Mouse (Mus musculus) heart, embryonic 12.5 days (tissue): Measurements from ENCODE around the gene Dpyd. TPM values are rescaled to one million over a fixed set of nuclear protein-coding genes. Genes with fewer than 3 reads are reported as not detected.

Source experiments
- ATAC-seq: fragments of 200-750 bp; cut with Nextera tagmentation; 2 replicates; pipeline ENCODE4 v1.8.0; 2017; ENCODE audit warnings: moderate TSS enrichment, moderate library complexity; ENCODE audit not compliant: insufficient number of reproducible peaks, low FRiP score
- H3K27ac ChIP-seq: fragments of 300-500 bp; sonication (generic); 2 replicates; pipeline ENCODE4 v1.5.1; 2016; ENCODE audit warnings: mild to moderate bottlenecking, moderate library complexity; ENCODE audit not compliant: poor library complexity, severe bottlenecking
- H3K27me3 ChIP-seq: fragments of 300-500 bp; sonication (generic); replicated peaks from 2 replicates; pipeline ENCODE4 v1.6.1; 2016; ENCODE audit warnings: mild to moderate bottlenecking, moderate library complexity
- H3K36me3 ChIP-seq: fragments of 300-500 bp; sonication (generic); 2 replicates; pipeline ENCODE4 v1.6.1; 2016; ENCODE audit warnings: mild to moderate bottlenecking, moderate library complexity
- H3K4me1 ChIP-seq: fragments of 300-500 bp; sonication (generic); replicated peaks from 2 replicates; pipeline ENCODE4 v1.6.1; 2016; ENCODE audit warnings: mild to moderate bottlenecking
- H3K4me2 ChIP-seq: fragments of 300-500 bp; sonication (generic); 2 replicates; pipeline ENCODE4 v1.6.1; 2016; ENCODE audit warnings: mild to moderate bottlenecking, moderate library complexity
- H3K4me3 ChIP-seq: fragments of 300-500 bp; sonication (generic); 2 replicates; pipeline ENCODE4 v1.5.1; 2016; ENCODE audit warnings: mild to moderate bottlenecking
- H3K9ac ChIP-seq: fragments of 300-500 bp; sonication (generic); 2 replicates; pipeline ENCODE4 v1.6.1; 2016; ENCODE audit warnings: mild to moderate bottlenecking, moderate library complexity
- H3K9me3 ChIP-seq: fragments of 300-500 bp; sonication (generic); replicated peaks from 2 replicates; pipeline ENCODE4 v1.6.1; 2016; ENCODE audit warnings: mild to moderate bottlenecking, moderate library complexity
- WGBS: fragments of 180-500 bp; shearing (Covaris S2); methylation state at CpG from one replicate; pipeline ENCODE4 v1.1.7; 2016; 5-methylcytosine and 5-hydroxymethylcytosine counted together
- polyA plus RNA-seq: library from polyadenylated mRNA; unstranded; fragments of >200 nt; fragmentation: Nextera tagmentation; extraction: Ambion mirVana; gene quantifications from 2 replicates; pipeline ENCODE4 v1.2.1, GENCODE M21; 2016

Dpyd gene
- polyA plus RNA-seq, 1 experiment from 2014 or later, result 2.1 TPM

DNA sequence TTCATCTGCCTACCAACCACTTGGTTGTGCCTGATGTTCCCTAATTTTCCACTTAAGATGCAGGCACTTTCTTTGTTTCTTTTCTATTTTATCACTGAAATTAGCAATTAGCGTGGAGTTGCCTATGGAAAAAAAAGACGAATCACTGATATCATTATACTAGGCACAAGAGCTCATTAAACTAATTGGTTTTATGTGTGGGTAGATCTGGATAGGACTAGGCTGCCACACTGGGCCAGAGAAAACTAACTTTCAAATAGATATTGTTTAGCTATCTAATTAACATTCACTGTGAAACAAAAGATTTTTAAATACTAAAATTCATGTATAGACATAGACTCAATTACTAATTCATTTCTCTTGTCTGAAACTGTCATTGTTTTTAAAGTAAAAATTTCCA lies 313.9 kb downstream of the Dpyd start:
- Histone ChIP-seq H3K9ac (no peak overlapping the region), H3K27me3 (no peaks in the 10 kb centered on the region), H3K4me1 (no peaks in the 10 kb centered on the region), H3K4me2 (no peak overlapping the region), H3K27ac (no peak overlapping the region), H3K36me3 (no peaks in the 10 kb centered on the region), H3K4me3 (no peak overlapping the region), H3K9me3 (no peaks in the 10 kb centered on the region)
- 80% methylated on average over 2 of the region's 2 CpGs for WGBS
- no peak for ATAC-seq

DNA sequence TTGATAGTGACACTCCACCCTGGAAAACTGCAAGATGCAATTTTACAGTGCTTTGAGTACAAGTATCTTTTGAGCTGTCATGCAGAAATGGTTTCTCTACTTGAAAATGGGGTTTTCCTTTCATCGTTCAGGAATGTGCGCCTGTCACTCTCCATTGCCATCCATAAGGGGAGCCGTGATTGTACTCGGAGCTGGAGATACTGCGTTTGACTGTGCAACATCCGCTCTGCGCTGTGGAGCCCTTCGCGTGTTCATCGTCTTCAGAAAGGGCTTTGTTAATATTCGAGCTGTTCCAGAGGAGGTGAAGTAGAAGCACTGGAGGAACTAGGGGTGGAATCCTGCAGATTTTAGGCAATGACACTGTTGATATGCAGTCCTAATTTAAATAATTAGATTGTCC lies 337.1 kb downstream of the Dpyd start:
- H3K9ac ChIP-seq, result no peak overlapping the region
- WGBS, result 87% methylated on average over 11 of the region's 11 CpGs
- no peaks in the 10 kb centered on the region for H3K27me3 ChIP-seq
- H3K4me2 ChIP-seq, result no peak overlapping the region
- no peak overlapping the region for H3K27ac ChIP-seq
- no peaks in the 10 kb centered on the region for H3K9me3 ChIP-seq
- no peaks in the 10 kb centered on the region for H3K36me3 ChIP-seq
- no peak overlapping the region for H3K4me3 ChIP-seq
- no peaks in the 10 kb centered on the region for H3K4me1 ChIP-seq
- ATAC-seq, result no peak

DNA sequence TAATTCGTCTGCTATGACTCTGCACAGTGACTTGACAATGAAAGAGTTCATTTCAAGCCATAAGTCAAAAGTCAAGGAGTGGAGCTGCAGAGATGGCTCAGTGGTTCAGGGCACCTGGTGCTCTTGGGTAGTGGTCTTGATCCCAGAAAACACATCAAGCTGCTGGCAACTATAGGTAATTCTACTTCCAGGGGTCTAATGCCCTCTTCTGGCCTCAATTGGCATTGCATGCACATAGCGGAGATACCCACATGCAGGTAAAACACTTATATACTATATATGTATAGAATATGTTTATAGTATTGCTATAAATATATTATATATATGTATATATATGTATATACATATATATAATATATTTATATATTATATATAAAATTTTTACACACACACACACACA lies 429.4 kb downstream of the Dpyd start:
- Histone ChIP-seq H3K36me3 (no peaks in the 10 kb centered on the region), H3K9me3 (no peaks in the 10 kb centered on the region), H3K27ac (no peak overlapping the region), H3K4me3 (no peak overlapping the region), H3K4me2 (no peak overlapping the region), H3K4me1 (no peaks in the 10 kb centered on the region), H3K27me3 (no peaks in the 10 kb centered on the region), H3K9ac (no peak overlapping the region)
- no peak for ATAC-seq
- 82% methylated on average over 2 of the region's 2 CpGs for WGBS

DNA sequence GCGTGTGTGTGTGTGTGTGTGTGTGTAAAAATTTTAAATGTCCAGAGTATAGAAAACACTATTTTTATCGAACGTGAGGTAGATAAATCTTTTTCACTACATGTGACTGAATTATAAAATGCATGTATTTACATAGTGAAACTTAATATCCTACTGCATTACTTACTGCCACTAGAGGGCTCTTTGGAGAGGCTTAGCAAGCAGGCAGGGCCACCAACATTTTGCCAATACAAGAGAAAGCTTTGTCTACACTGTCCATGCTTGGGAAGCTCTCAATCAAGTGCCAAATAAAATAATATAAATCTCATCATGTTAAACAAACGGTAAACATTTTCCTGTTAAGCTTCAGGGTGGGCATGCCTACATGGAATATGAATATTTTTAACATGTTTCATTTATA lies 429.9 kb downstream of the Dpyd start:
- Histone ChIP-seq H3K4me2 (no peak overlapping the region), H3K9me3 (no peaks in the 10 kb centered on the region), H3K4me3 (no peak overlapping the region), H3K36me3 (no peaks in the 10 kb centered on the region), H3K27ac (no peak overlapping the region), H3K27me3 (no peaks in the 10 kb centered on the region), H3K9ac (no peak overlapping the region), H3K4me1 (no peaks in the 10 kb centered on the region)
- WGBS, result 69% methylated on average over 4 of the region's 4 CpGs
- ATAC-seq, result no peak

DNA sequence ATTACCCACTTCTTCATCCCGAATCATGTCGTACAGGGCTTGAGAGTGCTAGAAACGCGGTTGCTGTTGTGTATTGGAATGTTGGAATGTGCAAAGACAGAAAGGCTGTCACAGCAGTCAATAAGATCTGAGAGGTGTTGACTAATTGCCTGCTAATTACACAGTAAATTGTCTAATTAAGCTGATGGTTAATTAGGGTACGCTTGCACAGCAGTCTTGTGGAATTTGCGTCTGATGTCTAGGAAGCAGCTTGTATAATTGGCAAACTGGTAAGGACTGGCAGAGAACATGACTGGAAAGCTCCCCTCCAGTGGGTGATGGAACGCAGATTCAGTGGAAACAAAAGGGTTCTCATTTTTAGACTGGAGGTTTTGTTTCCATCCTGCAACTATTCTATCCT lies 459.3 kb downstream of the Dpyd start:
- Histone ChIP-seq H3K4me3 (no peak overlapping the region), H3K4me2 (no peak overlapping the region), H3K9me3 (no peaks in the 10 kb centered on the region), H3K27ac (no peak overlapping the region), H3K27me3 (no peaks in the 10 kb centered on the region), H3K4me1 (no peaks in the 10 kb centered on the region), H3K9ac (no peak overlapping the region), H3K36me3 (no peaks in the 10 kb centered on the region)
- WGBS, result 80% methylated on average over 7 of the region's 7 CpGs
- no peak for ATAC-seq

DNA sequence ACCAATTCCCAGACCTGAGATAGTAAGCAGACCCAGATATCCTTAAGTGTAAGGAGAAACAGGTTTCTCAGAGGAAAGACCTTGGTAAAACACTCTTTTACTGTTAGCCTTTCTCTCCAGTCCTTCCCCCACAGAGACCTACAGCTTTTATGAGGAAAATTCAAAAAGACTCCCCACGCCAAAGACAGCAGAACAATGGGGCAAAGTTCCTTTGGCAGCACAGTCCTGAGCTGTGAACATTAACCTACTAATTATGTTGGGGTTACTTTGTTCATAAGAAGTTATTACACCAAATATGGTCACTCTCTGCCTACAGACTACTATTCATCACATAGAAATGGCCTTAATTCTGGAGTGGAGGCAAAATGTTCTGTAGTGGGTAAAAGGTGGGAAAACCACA lies 480.7 kb downstream of the Dpyd start:
- 73% methylated on average over 1 of the region's 1 CpGs for WGBS
- Histone ChIP-seq H3K4me2 (no peak overlapping the region), H3K27ac (no peak overlapping the region), H3K4me1 (no peaks in the 10 kb centered on the region), H3K36me3 (no peaks in the 10 kb centered on the region), H3K9me3 (no peaks in the 10 kb centered on the region), H3K4me3 (no peak overlapping the region), H3K27me3 (no peaks in the 10 kb centered on the region), H3K9ac (no peak overlapping the region)
- no peak for ATAC-seq

DNA sequence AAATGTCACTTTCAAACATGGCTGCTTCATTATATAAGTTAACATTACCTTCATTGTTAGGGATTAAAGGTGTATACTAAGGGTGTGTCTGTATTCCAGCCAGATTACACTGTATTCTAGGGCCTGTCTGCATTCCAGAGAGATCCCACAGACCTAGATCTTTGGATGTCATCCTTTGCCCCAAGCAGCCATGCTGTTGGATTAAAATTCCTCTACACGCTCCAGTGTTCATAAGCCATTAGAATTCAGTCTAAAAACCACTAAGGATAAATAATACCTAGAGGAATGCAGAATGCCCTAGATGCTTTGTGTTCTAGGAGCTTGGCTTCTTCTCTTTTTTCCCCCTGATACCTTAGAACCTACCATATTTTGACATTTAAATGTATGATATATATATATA lies 494.2 kb downstream of the Dpyd start:
- Histone ChIP-seq H3K9me3 (no peaks in the 10 kb centered on the region), H3K9ac (no peak overlapping the region), H3K4me1 (no peaks in the 10 kb centered on the region), H3K27ac (no peak overlapping the region), H3K4me3 (no peak overlapping the region), H3K36me3 (no peaks in the 10 kb centered on the region), H3K4me2 (no peak overlapping the region), H3K27me3 (no peaks in the 10 kb centered on the region)
- ATAC-seq, result no peak
- 85% methylated on average over 1 of the region's 1 CpGs for WGBS

DNA sequence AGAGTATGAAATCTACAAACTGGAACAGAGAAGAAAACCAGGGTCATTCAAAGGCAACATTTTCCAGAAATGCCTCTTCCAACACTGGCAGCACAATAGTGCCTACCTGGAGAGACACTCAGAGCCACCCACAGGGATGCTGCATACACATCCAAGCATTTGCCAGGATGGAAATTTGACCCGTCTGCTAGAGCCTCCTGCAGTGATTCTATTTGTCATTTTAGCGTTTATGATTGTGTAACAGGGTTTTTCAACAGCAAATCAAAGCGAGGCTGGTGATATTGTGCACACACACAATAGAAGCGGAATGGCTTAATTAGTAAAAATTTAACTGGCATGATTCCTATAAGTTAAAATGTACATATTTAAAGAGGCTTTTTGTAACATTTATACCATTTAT lies 501.3 kb downstream of the Dpyd start:
- no peak overlapping the region for H3K4me3 ChIP-seq
- H3K27ac ChIP-seq, result no peak overlapping the region
- no peak overlapping the region for H3K9ac ChIP-seq
- H3K27me3 ChIP-seq, result no peaks in the 10 kb centered on the region
- no peaks in the 10 kb centered on the region; the same call in 1 of the 2 replicates for H3K9me3 ChIP-seq
- ATAC-seq, result no peak
- H3K4me2 ChIP-seq, result no peak overlapping the region
- no peaks in the 10 kb centered on the region for H3K36me3 ChIP-seq
- H3K4me1 ChIP-seq, result no peaks in the 10 kb centered on the region
- 68% methylated on average over 4 of the region's 4 CpGs for WGBS

DNA sequence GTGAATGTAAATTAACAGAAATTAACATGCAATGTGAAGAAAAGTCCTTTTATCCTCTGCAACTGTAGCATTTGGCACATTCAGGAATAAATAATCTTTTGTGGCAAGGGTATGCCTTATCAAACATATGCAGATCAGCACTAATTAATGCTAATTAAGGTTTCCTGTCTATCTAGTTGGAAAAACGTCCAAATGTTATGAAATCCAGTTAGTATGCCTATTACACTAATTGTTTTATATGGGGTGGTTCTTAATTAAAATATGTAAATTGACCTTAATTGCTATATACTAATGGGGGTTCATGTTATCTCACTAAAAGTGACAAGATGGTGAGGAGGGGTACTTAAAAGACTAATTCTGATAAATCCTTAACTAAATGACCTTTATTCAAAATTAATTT lies 501.7 kb downstream of the Dpyd start:
- H3K4me2 ChIP-seq, result no peak overlapping the region
- no peak overlapping the region for H3K4me3 ChIP-seq
- no peaks in the 10 kb centered on the region for H3K36me3 ChIP-seq
- H3K9ac ChIP-seq, result no peak overlapping the region
- no peaks in the 10 kb centered on the region; the same call in 1 of the 2 replicates for H3K9me3 ChIP-seq
- WGBS, result 22% methylated on average over 1 of the region's 1 CpGs
- no peaks in the 10 kb centered on the region for H3K27me3 ChIP-seq
- H3K4me1 ChIP-seq, result no peaks in the 10 kb centered on the region
- H3K27ac ChIP-seq, result no peak overlapping the region
- no peak for ATAC-seq

DNA sequence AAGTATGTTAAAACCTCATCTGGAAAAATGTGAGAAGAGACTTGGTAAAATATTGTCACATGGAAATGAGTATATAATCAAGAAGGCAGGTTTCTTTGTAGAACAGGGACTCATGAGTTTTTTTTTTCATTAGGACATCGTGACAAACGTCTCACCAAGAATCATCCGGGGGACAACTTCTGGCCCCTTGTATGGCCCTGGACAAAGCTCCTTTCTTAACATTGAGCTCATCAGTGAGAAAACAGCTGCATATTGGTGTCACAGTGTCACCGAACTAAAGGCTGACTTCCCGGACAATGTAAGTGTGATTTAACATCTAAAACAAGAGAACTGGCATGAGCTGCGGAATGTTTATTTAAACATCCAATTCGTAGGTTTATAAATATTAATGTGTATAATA lies 502.8 kb downstream of the Dpyd start:
- no peak overlapping the region for H3K27ac ChIP-seq
- H3K9ac ChIP-seq, result no peak overlapping the region
- no peaks in the 10 kb centered on the region; the same call in 1 of the 2 replicates for H3K9me3 ChIP-seq
- 81% methylated on average over 7 of the region's 7 CpGs for WGBS
- no peak for ATAC-seq
- no peaks in the 10 kb centered on the region for H3K27me3 ChIP-seq
- no peak overlapping the region for H3K4me3 ChIP-seq
- no peaks in the 10 kb centered on the region for H3K4me1 ChIP-seq
- no peaks in the 10 kb centered on the region for H3K36me3 ChIP-seq
- no peak overlapping the region for H3K4me2 ChIP-seq

DNA sequence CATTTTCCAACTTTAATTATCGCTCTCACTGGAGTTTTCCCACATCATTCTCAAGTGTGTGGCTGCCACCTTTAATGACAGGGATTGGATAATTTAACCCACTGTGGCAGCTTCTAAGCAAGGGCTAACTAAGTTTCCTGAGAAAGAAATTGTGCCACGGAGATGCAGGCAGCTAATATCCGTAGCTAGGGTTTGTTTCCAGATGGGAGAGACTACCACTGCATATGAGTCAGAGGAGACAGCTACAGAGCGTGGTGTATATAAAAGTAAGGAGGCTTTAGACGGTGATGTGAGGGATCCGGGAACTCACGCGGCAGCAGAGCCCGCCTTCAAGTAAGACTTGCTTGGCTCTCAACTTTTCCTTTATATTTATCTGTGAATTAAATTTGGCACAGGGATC lies 505.3 kb downstream of the Dpyd start:
- H3K9ac ChIP-seq, result no peak overlapping the region
- 77% methylated on average over 9 of the region's 9 CpGs for WGBS
- no peak for ATAC-seq
- H3K27me3 ChIP-seq, result no peaks in the 10 kb centered on the region
- no peaks in the 10 kb centered on the region for H3K4me1 ChIP-seq
- H3K4me3 ChIP-seq, result no peak overlapping the region
- H3K27ac ChIP-seq, result no peak overlapping the region
- H3K36me3 ChIP-seq, result no peaks in the 10 kb centered on the region
- H3K9me3 ChIP-seq, result no peaks in the 10 kb centered on the region; the same call in 1 of the 2 replicates
- no peak overlapping the region for H3K4me2 ChIP-seq

DNA sequence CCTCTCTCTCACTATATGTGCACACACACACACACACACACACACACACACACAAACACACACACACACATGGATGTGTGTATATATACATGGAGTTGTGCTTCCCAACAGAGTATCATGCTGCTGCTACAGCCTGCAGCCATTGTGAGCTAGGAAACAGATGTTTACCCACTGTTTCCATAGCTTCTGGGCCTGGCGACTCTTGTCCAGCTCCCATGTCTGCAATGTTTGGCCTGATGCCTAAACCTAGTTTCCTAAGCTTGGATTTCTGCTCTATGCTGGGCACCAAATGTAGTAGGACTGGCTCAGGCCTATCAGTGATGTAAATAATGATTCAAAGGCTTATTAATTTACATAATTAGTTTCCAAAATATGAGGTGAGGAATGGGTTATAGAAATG lies 524.7 kb downstream of the Dpyd start:
- Histone ChIP-seq H3K36me3 (no peaks in the 10 kb centered on the region), H3K4me2 (no peak overlapping the region), H3K9ac (no peak overlapping the region), H3K4me1 (no peaks in the 10 kb centered on the region), H3K4me3 (no peak overlapping the region), H3K27me3 (no peaks in the 10 kb centered on the region), H3K27ac (no peak overlapping the region), H3K9me3 (no peaks in the 10 kb centered on the region)
- ATAC-seq, result no peak
- WGBS, result 38% methylated on average over 1 of the region's 1 CpGs
